ENCODE assay signal across 14 mouse cellular contexts in genomic region chr4:100048351-100048950, GRCm38 (mm10). TPM values are rescaled to one million over a fixed set of nuclear protein-coding genes. Genes with fewer than 3 reads are reported as not detected.
DNase-seq lines count a peak whose midpoint lies in the region; ATAC-seq and TF ChIP-seq lines count a peak whose summit lies in the region.
"Had no signal": no experiment of that assay in that cellular context is flagged by ENCODE, and none has a peak within 500 bp of the region (broad histone marks: within the 10 kb centered on the region; RNA-seq: fewer than 3 reads in every experiment).

No protein-coding gene starts in this region.

- no peak for TF ChIP-seq CTCF in kidney, adult 2 months (conservative IDR thresholded peaks at IDR 0.05; ENCODE audit: insufficient read depth, insufficient read length, low read depth, low read length)
- no peak for TF ChIP-seq CTCF in lung, postnatal 0 days (IDR thresholded peaks at IDR 0.05)

- no peaks in the 10 kb centered on the region for H3K27me3 ChIP-seq in kidney, adult 2 months (replicated peaks; ENCODE audit: control insufficient read depth, insufficient read depth, low read length)
- no peaks in the 10 kb centered on the region for H3K27me3 ChIP-seq in embryonic facial prominence, embryonic 14.5 days (replicated peaks; ENCODE audit: control insufficient read depth, insufficient read depth, low read length)
- H3K27me3 ChIP-seq in lung, postnatal 0 days (replicated peaks; ENCODE audit: insufficient read depth, low read length), result no peaks in the 10 kb centered on the region
- no peaks in the 10 kb centered on the region for H3K27me3 ChIP-seq in forebrain, embryonic 13.5 days
- H3K27me3 ChIP-seq: neural tube, embryonic 12.5 days had no signal

- ATAC-seq in embryonic facial prominence, embryonic 14.5 days (ENCODE audit: low read depth), result 0 out of 2 replicates have a peak, but pooled peaks have one; percentile 53
- ATAC-seq in lung, postnatal 0 days, result peak; percentile 45
- ATAC-seq in forebrain, embryonic 13.5 days, result no peak
- ATAC-seq: midbrain, embryonic 13.5 days had no signal

- H3K4me2 ChIP-seq in embryonic facial prominence, embryonic 14.5 days (ENCODE audit: low read depth, low read length), result no peak overlapping the region
- no peak overlapping the region for H3K4me2 ChIP-seq in lung, postnatal 0 days (replicated peaks; ENCODE audit: low read depth, low read length)
- no peak overlapping the region for H3K4me2 ChIP-seq in forebrain, embryonic 13.5 days
- H3K4me2 ChIP-seq: midbrain, embryonic 13.5 days; neural tube, embryonic 12.5 days had no signal

- peak; percentile 7 for DNase-seq in adrenal gland, adult 2 months
- no peak for DNase-seq in adrenal gland, adult 8-10 months
- DNase-seq in kidney, adult 2 months, result peak; percentile 33
- DNase-seq in kidney, adult 18-20 months, result no peak
- peak; percentile 88 for DNase-seq in embryonic facial prominence, embryonic 14.5 days (ENCODE audit: low spot score)
- DNase-seq in lung, postnatal 0 days (ENCODE audit: low spot score), result peak; percentile 28
- no peak for DNase-seq in layer of hippocampus, adult 9-10 months (ENCODE audit: low spot score)
- DNase-seq: cerebellum, adult 11 months; right cerebral cortex, adult 18-20 months had no signal

- no peak for TF ChIP-seq POLR2A in kidney, adult 2 months (IDR thresholded peaks at IDR 0.05; ENCODE audit: low read depth, low read length)

- 52% methylated on average over 7 of the region's 7 CpGs for WGBS in kidney, adult 2 months
- 50% methylated on average over 7 of the region's 7 CpGs for WGBS in embryonic facial prominence, embryonic 14.5 days
- WGBS in lung, postnatal 0 days, result 44% methylated on average over 7 of the region's 7 CpGs
- WGBS in forebrain, embryonic 13.5 days, result 78% methylated on average over 7 of the region's 7 CpGs

- H3K9ac ChIP-seq in embryonic facial prominence, embryonic 14.5 days (ENCODE audit: low read depth, low read length), result no peak overlapping the region
- no peak overlapping the region for H3K9ac ChIP-seq in lung, postnatal 0 days (replicated peaks; ENCODE audit: low read depth)
- H3K9ac ChIP-seq in forebrain, embryonic 13.5 days, result no peak overlapping the region
- H3K9ac ChIP-seq: liver, embryonic 14.5 days; midbrain, embryonic 13.5 days; neural tube, embryonic 12.5 days had no signal

- no peaks in the 10 kb centered on the region for H3K4me1 ChIP-seq in kidney, adult 2 months (ENCODE audit: control insufficient read depth, insufficient read depth, low read length)
- peaks cover 4% of the 10 kb centered on the region for H3K4me1 ChIP-seq in embryonic facial prominence, embryonic 14.5 days (ENCODE audit: control insufficient read depth, insufficient read depth, low read length)
- no peaks in the 10 kb centered on the region for H3K4me1 ChIP-seq in lung, postnatal 0 days (ENCODE audit: insufficient read depth, low read depth, low read length)
- no peaks in the 10 kb centered on the region for H3K4me1 ChIP-seq in forebrain, embryonic 13.5 days
- H3K4me1 ChIP-seq: midbrain, embryonic 13.5 days; neural tube, embryonic 12.5 days had no signal

- H3K4me3 ChIP-seq in kidney, adult 2 months (ENCODE audit: insufficient read depth, low read depth, low read length), result no peak overlapping the region
- no peak overlapping the region for H3K4me3 ChIP-seq in embryonic facial prominence, embryonic 14.5 days (ENCODE audit: low read depth, low read length)
- H3K4me3 ChIP-seq in lung, postnatal 0 days (ENCODE audit: low read depth, low read length), result no peak overlapping the region
- H3K4me3 ChIP-seq in forebrain, embryonic 13.5 days, result no peak overlapping the region
- H3K4me3 ChIP-seq: midbrain, embryonic 13.5 days; neural tube, embryonic 12.5 days had no signal

- TF ChIP-seq EP300 in lung, postnatal 0 days (IDR thresholded peaks at IDR 0.05), result no peak

- H3K36me3 ChIP-seq in kidney, adult 2 months (ENCODE audit: control insufficient read depth, insufficient read depth, low read length), result no peaks in the 10 kb centered on the region
- H3K36me3 ChIP-seq in embryonic facial prominence, embryonic 14.5 days (ENCODE audit: control insufficient read depth, insufficient read depth, low read length), result no peaks in the 10 kb centered on the region
- no peaks in the 10 kb centered on the region for H3K36me3 ChIP-seq in lung, postnatal 0 days (ENCODE audit: insufficient read depth, low read length)
- H3K36me3 ChIP-seq in forebrain, embryonic 13.5 days (ENCODE audit: poor library complexity, severe bottlenecking), result no peaks in the 10 kb centered on the region
- H3K36me3 ChIP-seq: G1E; midbrain, embryonic 13.5 days; neural tube, embryonic 12.5 days had no signal

- H3K9me3 ChIP-seq in embryonic facial prominence, embryonic 14.5 days (ENCODE audit: control insufficient read depth, low read length), result no peaks in the 10 kb centered on the region
- H3K9me3 ChIP-seq in lung, postnatal 0 days (ENCODE audit: low read length), result no peaks in the 10 kb centered on the region
- H3K9me3 ChIP-seq in forebrain, embryonic 13.5 days (replicated peaks), result no peaks in the 10 kb centered on the region
- H3K9me3 ChIP-seq: midbrain, embryonic 13.5 days; neural tube, embryonic 12.5 days had no signal

- no peak overlapping the region for H3K27ac ChIP-seq in kidney, adult 2 months (ENCODE audit: insufficient read depth, low read depth, low read length)
- 0 out of 2 replicates have a peak overlapping the region, but pooled peaks have one; percentile 29 for H3K27ac ChIP-seq in embryonic facial prominence, embryonic 14.5 days (replicated peaks; ENCODE audit: low read depth, low read length)
- H3K27ac ChIP-seq in lung, postnatal 0 days (ENCODE audit: low read length), result no peak overlapping the region
- H3K27ac ChIP-seq in forebrain, embryonic 13.5 days, result no peak overlapping the region
- H3K27ac ChIP-seq: liver, embryonic 14.5 days; midbrain, embryonic 13.5 days; neural tube, embryonic 12.5 days had no signal

RNA-seq across cellular contexts. Expression of gene Ror1, which starts 47.1 kb away (rescaled TPM):
- 1 to 10 TPM; 4.4 to 6.4 TPM for total RNA-seq in adrenal gland, adult 2 months (2021)
- 1.3 and 1.4 TPM in 2 replicates for polyA plus RNA-seq in adrenal gland, adult 2 months (2012; rRNA removed)
- total RNA-seq in adrenal gland, adult 8-10 months (2022), result 1 to 10 TPM; 4.5 to 5.9 (median 5.4) TPM
- polyA plus RNA-seq in kidney, adult 2 months (2012; rRNA removed), result 2.2 and 2.8 TPM in 2 replicates
- polyA plus RNA-seq in embryonic facial prominence, embryonic 14.5 days (2014; fragmentation: Nextera tagmentation; extraction: Ambion mirVana), result 10.2 and 13.0 TPM in 2 replicates
- 5.5 and 6.2 TPM in 2 replicates for polyA plus RNA-seq in lung, postnatal 0 days (2015; fragmentation: Nextera tagmentation; extraction: Ambion mirVana)
- 0.76 and 0.84 TPM in 2 replicates for polyA plus RNA-seq in forebrain, embryonic 13.5 days (2015; fragmentation: Nextera tagmentation; extraction: Ambion mirVana)
- polyA plus RNA-seq: G1E had no signal

Comparison
In these comparisons a context has a peak if more than half of its experiments do, and no peak if none do; other contexts are left out.
1. DNase-seq: peak in adrenal gland, adult 2 months (single experiment), kidney, adult 2 months (single experiment), embryonic facial prominence, embryonic 14.5 days (single experiment) and lung, postnatal 0 days (single experiment); none in adrenal gland, adult 8-10 months (single experiment), kidney, adult 18-20 months (single experiment) and layer of hippocampus, adult 9-10 months (single experiment).